In genomic region chr15:8659977-8660376, GRCm38 (mm10) we compare ENCODE assay signal across 12 mouse cellular contexts. TPM values are rescaled to one million over a fixed set of nuclear protein-coding genes. Genes with fewer than 3 reads are reported as not detected.
DNase-seq lines count a peak whose midpoint lies in the region; ATAC-seq and TF ChIP-seq lines count a peak whose summit lies in the region.
"Had no signal": no experiment of that assay in that cellular context is flagged by ENCODE, and none has a peak within 500 bp of the region (broad histone marks: within the 10 kb centered on the region; RNA-seq: fewer than 3 reads in every experiment).

No protein-coding gene starts in this region.

- 69% methylated on average over 4 of the region's 4 CpGs for WGBS in heart, embryonic 11.5 days (ENCODE audit: insufficient replicate concordance)
- WGBS in neural tube, embryonic 11.5 days, result 12% methylated on average over 4 of the region's 4 CpGs
- WGBS in limb, embryonic 11.5 days, result 26% methylated on average over 4 of the region's 4 CpGs
- WGBS in neural tube, embryonic 15.5 days, result 21% methylated on average over 4 of the region's 4 CpGs
- 93% methylated on average over 4 of the region's 4 CpGs for WGBS in intestine, embryonic 15.5 days

- H3K9me3 ChIP-seq in heart, embryonic 11.5 days (replicated peaks; ENCODE audit: control insufficient read depth, low read length), result no peaks in the 10 kb centered on the region
- no peaks in the 10 kb centered on the region for H3K9me3 ChIP-seq in neural tube, embryonic 11.5 days (ENCODE audit: control insufficient read depth, low read length)
- H3K9me3 ChIP-seq in limb, embryonic 11.5 days (ENCODE audit: control insufficient read depth, low read length), result no peaks in the 10 kb centered on the region
- no peaks in the 10 kb centered on the region for H3K9me3 ChIP-seq in neural tube, embryonic 15.5 days (replicated peaks)
- H3K9me3 ChIP-seq in intestine, embryonic 15.5 days, result no peaks in the 10 kb centered on the region
- H3K9me3 ChIP-seq: liver, embryonic 15.5 days had no signal

- TF ChIP-seq CTCF in gastrocnemius, adult 2 months (IDR thresholded peaks at IDR 0.05), result no peak

- no peaks in the 10 kb centered on the region for H3K36me3 ChIP-seq in heart, embryonic 11.5 days (ENCODE audit: control insufficient read depth, insufficient read depth, low read length)
- H3K36me3 ChIP-seq in neural tube, embryonic 11.5 days (ENCODE audit: control insufficient read depth, insufficient read depth, low read length), result no peaks in the 10 kb centered on the region
- H3K36me3 ChIP-seq in limb, embryonic 11.5 days (ENCODE audit: control insufficient read depth, insufficient read depth, low read length), result no peaks in the 10 kb centered on the region
- H3K36me3 ChIP-seq in neural tube, embryonic 15.5 days, result no peaks in the 10 kb centered on the region
- no peaks in the 10 kb centered on the region for H3K36me3 ChIP-seq in intestine, embryonic 15.5 days
- H3K36me3 ChIP-seq: liver, embryonic 15.5 days had no signal

- ATAC-seq in heart, embryonic 11.5 days (replicated peaks; ENCODE audit: insufficient number of reproducible peaks, low FRiP score, low TSS enrichment), result no peak
- ATAC-seq in neural tube, embryonic 11.5 days (ENCODE audit: insufficient read depth, low FRiP score, low TSS enrichment), result peak; percentile 20; the same call in 1 of the 2 replicates
- no peak for ATAC-seq in limb, embryonic 11.5 days (ENCODE audit: insufficient number of reproducible peaks, low FRiP score, low TSS enrichment, low read depth)
- no peak; the same call in 1 of the 2 replicates for ATAC-seq in neural tube, embryonic 15.5 days (ENCODE audit: low FRiP score)
- ATAC-seq in intestine, embryonic 15.5 days, result no peak

- no peak overlapping the region for H3K4me2 ChIP-seq in heart, embryonic 11.5 days
- H3K4me2 ChIP-seq in neural tube, embryonic 11.5 days (ENCODE audit: low read depth), result no peak overlapping the region
- H3K4me2 ChIP-seq in limb, embryonic 11.5 days (ENCODE audit: low read depth, severe bottlenecking), result no peak overlapping the region
- H3K4me2 ChIP-seq in neural tube, embryonic 15.5 days, result no peak overlapping the region
- no peak overlapping the region for H3K4me2 ChIP-seq in intestine, embryonic 15.5 days (replicated peaks)
- H3K4me2 ChIP-seq: liver, embryonic 15.5 days had no signal

- DNase-seq in heart, adult 11 months, result no peak
- DNase-seq in neural tube, embryonic 11.5 days (ENCODE audit: low spot score), result no peak
- DNase-seq in neural tube, embryonic 10.5 days (ENCODE audit: extremely low spot score, low spot score), result no peak
- no peak for DNase-seq in limb, embryonic 11.5 days (ENCODE audit: low spot score)
- DNase-seq in gastrocnemius, adult 2 months, result no peak
- DNase-seq: adrenal gland, adult 8-10 months had no signal

- no peak overlapping the region for H3K9ac ChIP-seq in heart, embryonic 11.5 days (ENCODE audit: low read depth, low read length)
- H3K9ac ChIP-seq in neural tube, embryonic 11.5 days (ENCODE audit: low read length), result no peak overlapping the region
- no peak overlapping the region for H3K9ac ChIP-seq in limb, embryonic 11.5 days (ENCODE audit: low read length)
- no peak overlapping the region for H3K9ac ChIP-seq in neural tube, embryonic 15.5 days (replicated peaks)
- no peak overlapping the region for H3K9ac ChIP-seq in intestine, embryonic 15.5 days
- H3K9ac ChIP-seq: liver, embryonic 15.5 days had no signal

- peaks cover 24% of the 10 kb centered on the region for H3K4me1 ChIP-seq in heart, embryonic 11.5 days (ENCODE audit: control insufficient read depth, insufficient read depth, low read length)
- H3K4me1 ChIP-seq in neural tube, embryonic 11.5 days (ENCODE audit: control insufficient read depth, insufficient read depth, low read length), result peaks cover 16% of the 10 kb centered on the region; the same call in 1 of the 2 replicates
- peaks cover 8% of the 10 kb centered on the region for H3K4me1 ChIP-seq in limb, embryonic 11.5 days (ENCODE audit: control insufficient read depth, insufficient read depth, low read length)
- H3K4me1 ChIP-seq in neural tube, embryonic 15.5 days, result peaks cover 40% of the 10 kb centered on the region
- 0 out of 2 replicates have a peak, but pooled peaks cover 2% of the 10 kb centered on the region for H3K4me1 ChIP-seq in intestine, embryonic 15.5 days (replicated peaks)

- intact Hi-C loops in gastrocnemius, adult 2 months (cut with DNase I), result no loop called here

- no peak overlapping the region for H3K4me3 ChIP-seq in heart, embryonic 11.5 days (ENCODE audit: low read depth, low read length)
- H3K4me3 ChIP-seq in neural tube, embryonic 11.5 days (ENCODE audit: low read depth, low read length), result no peak overlapping the region
- H3K4me3 ChIP-seq in limb, embryonic 11.5 days (ENCODE audit: low read depth, low read length), result no peak overlapping the region
- no peak overlapping the region for H3K4me3 ChIP-seq in neural tube, embryonic 15.5 days (replicated peaks)
- H3K4me3 ChIP-seq in gastrocnemius, adult 2 months, result no peak overlapping the region
- H3K4me3 ChIP-seq in intestine, embryonic 15.5 days (replicated peaks), result no peak overlapping the region
- H3K4me3 ChIP-seq: liver, embryonic 15.5 days had no signal

- no peaks in the 10 kb centered on the region for H3K27me3 ChIP-seq in heart, embryonic 11.5 days (ENCODE audit: control insufficient read depth, insufficient read depth, low read length)
- no peaks in the 10 kb centered on the region for H3K27me3 ChIP-seq in neural tube, embryonic 11.5 days (ENCODE audit: control insufficient read depth, insufficient read depth, low read length)
- no peaks in the 10 kb centered on the region for H3K27me3 ChIP-seq in limb, embryonic 11.5 days (ENCODE audit: control insufficient read depth, insufficient read depth, low read length)
- H3K27me3 ChIP-seq in neural tube, embryonic 15.5 days (replicated peaks), result no peaks in the 10 kb centered on the region
- H3K27me3 ChIP-seq in intestine, embryonic 15.5 days (replicated peaks), result no peaks in the 10 kb centered on the region

- H3K27ac ChIP-seq in heart, embryonic 11.5 days (ENCODE audit: low read depth, low read length), result peak overlapping the region; percentile 57; the same call in 1 of the 2 replicates
- H3K27ac ChIP-seq in neural tube, embryonic 11.5 days (ENCODE audit: low read depth, low read length), result peak overlapping the region; percentile 83
- H3K27ac ChIP-seq in limb, embryonic 11.5 days (replicated peaks; ENCODE audit: low read depth, low read length), result 0 out of 2 replicates have a peak overlapping the region, but pooled peaks have one; percentile 45
- peak overlapping the region; percentile 67 for H3K27ac ChIP-seq in neural tube, embryonic 15.5 days (replicated peaks)
- H3K27ac ChIP-seq in gastrocnemius, adult 2 months, result no peak overlapping the region
- no peak overlapping the region for H3K27ac ChIP-seq in intestine, embryonic 15.5 days
- H3K27ac ChIP-seq: liver, embryonic 15.5 days; stomach, postnatal 0 days had no signal

RNA-seq across cellular contexts. Expression of gene Slc1a3, which starts 50.6 kb away (rescaled TPM):
- 22.7 and 23.7 TPM in 2 replicates for polyA plus RNA-seq in heart, embryonic 11.5 days (2014; fragmentation: Nextera tagmentation; extraction: Ambion mirVana)
- 58.6 and 66.3 TPM in 2 replicates for polyA plus RNA-seq in neural tube, embryonic 11.5 days (2014; fragmentation: Nextera tagmentation; extraction: Ambion mirVana)
- 24.9 and 26.3 TPM in 2 replicates for polyA plus RNA-seq in limb, embryonic 11.5 days (2014; fragmentation: Nextera tagmentation; extraction: Ambion mirVana)
- polyA plus RNA-seq in neural tube, embryonic 15.5 days (2015; fragmentation: Nextera tagmentation; extraction: Ambion mirVana), result 169 and 174 TPM in 2 replicates
- 1 to 10 TPM; 1.2 TPM for total RNA-seq in gastrocnemius, adult 2 months (2021)
- 6.5 and 6.8 TPM in 2 replicates for polyA plus RNA-seq in intestine, embryonic 15.5 days (2015; fragmentation: Nextera tagmentation; extraction: Ambion mirVana)
- total RNA-seq: MEL had no signal

Comparison
In these comparisons a context has a peak if more than half of its experiments do, and no peak if none do; other contexts are left out.
1. H3K27ac ChIP-seq: peak in heart, embryonic 11.5 days (single experiment), neural tube, embryonic 11.5 days (single experiment), limb, embryonic 11.5 days (single experiment) and neural tube, embryonic 15.5 days (single experiment); none in gastrocnemius, adult 2 months (single experiment) and intestine, embryonic 15.5 days (single experiment).